Mouse (Mus musculus) bone marrow, adult 2 months (tissue): ENCODE results near the gene Dock8.

Experiments
- CTCF ChIP-seq: fragments of 200-500 bp; IDR thresholded peaks from 2 replicates; pipeline ENCODE4 v1.5.1; 2011; ENCODE audit warnings: low read length, control low read depth; ENCODE audit not compliant: control insufficient read depth, insufficient read depth
- POLR2A ChIP-seq: fragments of 200-500 bp; IDR thresholded peaks from 2 replicates; pipeline ENCODE4 v1.6.1; 2011; ENCODE audit warnings: low read depth, mild to moderate bottlenecking, control low read depth, low read length, borderline replicate concordance; ENCODE audit not compliant: control insufficient read depth

GRCm38 (mm10) chr19:25230975-25231334, 231.6 kb downstream of the Dock8 start:
- TF ChIP-seq CTCF: no peak
- no peak for TF ChIP-seq POLR2A
